Mouse (Mus musculus) neural tube, embryonic 11.5 days (tissue): ENCODE results near the gene Zmat5. TPM values are rescaled to one million over a fixed set of nuclear protein-coding genes. Genes with fewer than 3 reads are reported as not detected.

ENCODE experiments used
- ATAC-seq: fragments of 200-750 bp; cut with Nextera tagmentation; 2 replicates; pipeline ENCODE4 v1.8.0; 2017; ENCODE audit warnings: moderate number of reproducible peaks, mild to moderate bottlenecking, moderate TSS enrichment, moderate library complexity; ENCODE audit not compliant: insufficient read depth, low FRiP score, low TSS enrichment
- DNase-seq: peaks from one replicate; pipeline ENCODE4 v3.0.0-alpha.2; 2015; ENCODE audit warnings: low spot score
- H3K27ac ChIP-seq: fragments of 300-500 bp; sonication (generic); 2 replicates; pipeline ENCODE4 v1.5.1; 2014; ENCODE audit warnings: low read depth, mild to moderate bottlenecking, low read length
- H3K27me3 ChIP-seq: fragments of 300-500 bp; sonication (generic); 2 replicates; pipeline ENCODE4 v1.6.1; 2014; ENCODE audit warnings: mild to moderate bottlenecking, low read length, mixed read lengths; ENCODE audit not compliant: control insufficient read depth, insufficient read depth
- H3K36me3 ChIP-seq: fragments of 300-500 bp; sonication (generic); 2 replicates; pipeline ENCODE4 v1.6.1; 2014; ENCODE audit warnings: mild to moderate bottlenecking, low read length, moderate library complexity, mixed read lengths; ENCODE audit not compliant: control insufficient read depth, insufficient read depth
- H3K4me1 ChIP-seq: fragments of 300-500 bp; sonication (generic); 2 replicates; pipeline ENCODE4 v1.6.1; 2014; ENCODE audit warnings: low read length, mixed read lengths; ENCODE audit not compliant: control insufficient read depth, insufficient read depth
- H3K4me2 ChIP-seq: fragments of 300-500 bp; sonication (generic); 2 replicates; pipeline ENCODE4 v1.6.1; 2014; ENCODE audit warnings: low read depth, mild to moderate bottlenecking, moderate library complexity
- H3K4me3 ChIP-seq: fragments of 300-500 bp; sonication (generic); 2 replicates; pipeline ENCODE4 v1.5.1; 2014; ENCODE audit warnings: low read depth, low read length
- H3K9ac ChIP-seq: fragments of 300-500 bp; sonication (generic); 2 replicates; pipeline ENCODE4 v1.6.1; 2014; ENCODE audit warnings: mild to moderate bottlenecking, low read length
- H3K9me3 ChIP-seq: fragments of 300-500 bp; sonication (generic); 2 replicates; pipeline ENCODE4 v1.6.1; 2016; ENCODE audit warnings: low read length; ENCODE audit not compliant: control insufficient read depth
- WGBS: fragments of 180-500 bp; shearing (Covaris S2); extraction: QIAGEN DNeasy Blood & Tissue Kit; methylation state at CpG from one replicate; pipeline ENCODE4 v1.1.7; 2014; 5-methylcytosine and 5-hydroxymethylcytosine counted together
- polyA plus RNA-seq: library from polyadenylated mRNA; unstranded; fragments of >200 nt; fragmentation: Nextera tagmentation; extraction: Ambion mirVana; gene quantifications from 2 replicates; pipeline ENCODE4 v1.2.1, GENCODE M21; 2014

The Zmat5 gene
- 75.5 and 82.3 TPM in 2 replicates for polyA plus RNA-seq

- DNase-seq (peak; percentile 91), ATAC-seq (peak; percentile 91)
- H3K4me1 ChIP-seq, result peaks cover 9% of the 10 kb centered on the region
- no peak within 1 kb of the TSS for H3K27ac ChIP-seq
- WGBS, result under 1% methylated on average over 47 of the region's 47 CpGs
- H3K9me3 ChIP-seq, result no peaks in the 10 kb centered on the region
- H3K9ac ChIP-seq, result peak within 1 kb of the TSS; percentile 68
- peaks cover 2% of the 10 kb centered on the region; the same call in 1 of the 2 replicates for H3K36me3 ChIP-seq
- H3K27me3 ChIP-seq, result no peaks in the 10 kb centered on the region
- H3K4me2 ChIP-seq, result peak within 1 kb of the TSS; percentile 87
- H3K4me3 ChIP-seq, result peak within 1 kb of the TSS; percentile 62
Observed at GRCm38 (mm10) chr11:4704072-4704964, at the start of gene Zmat5, which contains the start of gene Uqcr10. Gene Zmat5 (plus strand): TSS chr11:4704678. Gene Uqcr10 (minus strand): TSS chr11:4704342.

GRCm38 (mm10) chr11:4659818-4660217 lies 44.7 kb upstream of the Zmat5 start:
- ATAC-seq (no peak), DNase-seq (no peak)
- no peaks in the 10 kb centered on the region for H3K9me3 ChIP-seq
- H3K4me3 ChIP-seq, result no peak overlapping the region
- no peaks in the 10 kb centered on the region for H3K4me1 ChIP-seq
- H3K9ac ChIP-seq, result no peak overlapping the region
- H3K36me3 ChIP-seq, result no peaks in the 10 kb centered on the region
- no peak overlapping the region for H3K27ac ChIP-seq
- WGBS, result 94% methylated on average over 1 of the region's 1 CpGs
- no peaks in the 10 kb centered on the region for H3K27me3 ChIP-seq
- H3K4me2 ChIP-seq, result no peak overlapping the region

- no peak for DNase-seq
- no peak for ATAC-seq
- Histone ChIP-seq H3K4me2 (no peak overlapping the region), H3K4me3 (no peak overlapping the region), H3K27ac (no peak overlapping the region), H3K9ac (no peak overlapping the region), H3K36me3 (no peaks in the 10 kb centered on the region), H3K4me1 (no peaks in the 10 kb centered on the region), H3K27me3 (no peaks in the 10 kb centered on the region), H3K9me3 (no peaks in the 10 kb centered on the region)
- WGBS, result 88% methylated on average over 7 of the region's 7 CpGs
Observed at GRCm38 (mm10) chr11:4660309-4661025, 44.0 kb upstream of the Zmat5 start.

GRCm38 (mm10) chr11:4661324-4661723 lies 43.2 kb upstream of the Zmat5 start:
- Histone ChIP-seq H3K27me3 (no peaks in the 10 kb centered on the region), H3K9ac (no peak overlapping the region), H3K36me3 (no peaks in the 10 kb centered on the region), H3K4me3 (no peak overlapping the region), H3K27ac (no peak overlapping the region), H3K4me2 (no peak overlapping the region), H3K4me1 (no peaks in the 10 kb centered on the region), H3K9me3 (no peaks in the 10 kb centered on the region)
- ATAC-seq (no peak), DNase-seq (no peak)
- WGBS, result 84% methylated on average over 4 of the region's 4 CpGs

GRCm38 (mm10) chr11:4661871-4662495 lies 42.5 kb upstream of the Zmat5 start:
- DNase-seq (no peak), ATAC-seq (no peak)
- H3K4me3 ChIP-seq, result no peak overlapping the region
- H3K27ac ChIP-seq, result no peak overlapping the region
- H3K4me1 ChIP-seq, result no peaks in the 10 kb centered on the region
- no peaks in the 10 kb centered on the region for H3K9me3 ChIP-seq
- no peaks in the 10 kb centered on the region for H3K27me3 ChIP-seq
- WGBS, result 87% methylated on average over 10 of the region's 10 CpGs
- H3K36me3 ChIP-seq, result no peaks in the 10 kb centered on the region
- H3K9ac ChIP-seq, result no peak overlapping the region
- H3K4me2 ChIP-seq, result no peak overlapping the region

- H3K9ac ChIP-seq, result no peak overlapping the region
- H3K27me3 ChIP-seq, result no peaks in the 10 kb centered on the region
- H3K4me2 ChIP-seq, result no peak overlapping the region
- ATAC-seq (no peak), DNase-seq (no peak)
- no peaks in the 10 kb centered on the region for H3K36me3 ChIP-seq
- H3K9me3 ChIP-seq, result no peaks in the 10 kb centered on the region
- H3K27ac ChIP-seq, result no peak overlapping the region
- no peaks in the 10 kb centered on the region for H3K4me1 ChIP-seq
- 92% methylated on average over 11 of the region's 11 CpGs for WGBS
- no peak overlapping the region for H3K4me3 ChIP-seq
Observed at GRCm38 (mm10) chr11:4662496-4662878, 42.0 kb upstream of the Zmat5 start.

GRCm38 (mm10) chr11:4671736-4672135 lies 32.7 kb upstream of the Zmat5 start:
- no peak overlapping the region for H3K4me2 ChIP-seq
- no peaks in the 10 kb centered on the region for H3K9me3 ChIP-seq
- 0 out of 2 replicates have a peak, but pooled peaks cover 2% of the 10 kb centered on the region for H3K36me3 ChIP-seq
- no peak for DNase-seq
- ATAC-seq, result no peak
- 93% methylated on average over 4 of the region's 4 CpGs for WGBS
- no peak overlapping the region for H3K27ac ChIP-seq
- H3K4me1 ChIP-seq, result no peaks in the 10 kb centered on the region
- no peak overlapping the region for H3K4me3 ChIP-seq
- H3K9ac ChIP-seq, result no peak overlapping the region
- H3K27me3 ChIP-seq, result no peaks in the 10 kb centered on the region

- H3K9me3 ChIP-seq, result no peaks in the 10 kb centered on the region
- peaks cover 4% of the 10 kb centered on the region; the same call in 1 of the 2 replicates for H3K4me1 ChIP-seq
- H3K27ac ChIP-seq, result no peak overlapping the region
- H3K4me3 ChIP-seq, result no peak overlapping the region
- WGBS, result 86% methylated on average over 1 of the region's 1 CpGs
- ATAC-seq (no peak), DNase-seq (no peak)
- 0 out of 2 replicates have a peak, but pooled peaks cover 2% of the 10 kb centered on the region for H3K36me3 ChIP-seq
- no peaks in the 10 kb centered on the region for H3K27me3 ChIP-seq
- no peak overlapping the region; the same call in 1 of the 2 replicates for H3K9ac ChIP-seq
- H3K4me2 ChIP-seq, result no peak overlapping the region
Observed at GRCm38 (mm10) chr11:4674593-4674992, 29.9 kb upstream of the Zmat5 start.
